Mouse (Mus musculus): ENCODE measurements around the gene Fam213a. TPM values are rescaled to one million over a fixed set of nuclear protein-coding genes. Genes with fewer than 3 reads are reported as not detected.

Gene Fam213a
- polyA plus RNA-seq, 1 experiment from 2014 or later = 80.5 TPM

DNA sequence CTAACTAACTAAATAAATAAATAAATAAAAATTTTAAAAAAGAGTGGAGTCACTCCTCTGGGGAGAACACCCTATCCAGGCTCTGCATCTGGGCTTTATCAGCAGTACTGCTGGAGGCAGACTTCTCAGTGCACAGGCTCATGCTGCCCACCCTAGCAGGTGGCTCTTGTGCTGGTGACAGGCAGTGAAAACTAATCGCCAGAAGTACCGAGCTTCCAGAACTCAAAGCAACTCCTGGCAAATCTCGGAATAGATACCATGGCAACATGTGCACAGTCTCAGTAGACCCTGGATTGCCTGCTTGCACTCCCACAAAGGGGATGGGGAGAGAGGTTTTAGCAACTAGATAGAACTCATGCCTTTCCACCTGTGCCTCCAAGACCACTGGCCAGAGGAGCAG, 6.7 kb downstream of the Fam213a start:
- DNase-seq (ENCODE audit: low spot score) = peak; percentile 72
- no peak overlapping the region for H3K9ac ChIP-seq (ENCODE audit: low read depth, low read length)
- peak; percentile 41; the same call in 1 of the 2 replicates for ATAC-seq (replicated peaks; ENCODE audit: low FRiP score, low read depth)
- H3K4me2 ChIP-seq (ENCODE audit: low read length) = no peak overlapping the region
- H3K4me3 ChIP-seq (replicated peaks; ENCODE audit: low read depth, low read length) = no peak overlapping the region
- peak overlapping the region; percentile 70; the same call in 1 of the 2 replicates for H3K27ac ChIP-seq
- H3K27me3 ChIP-seq (ENCODE audit: insufficient read depth, low read length) = no peaks in the 10 kb centered on the region
- peaks cover 16% of the 10 kb centered on the region for H3K4me1 ChIP-seq (replicated peaks; ENCODE audit: insufficient read depth, low read length)
- 0 out of 2 replicates have a peak, but pooled peaks cover under 1% of the 10 kb centered on the region for H3K36me3 ChIP-seq (ENCODE audit: insufficient read depth, low read length)
- H3K9me3 ChIP-seq (replicated peaks; ENCODE audit: low read length) = no peaks in the 10 kb centered on the region
- no peak for TF ChIP-seq CTCF (IDR thresholded peaks at IDR 0.05; ENCODE audit: low read depth)
- WGBS = 42% methylated on average over 3 of the region's 3 CpGs

DNA sequence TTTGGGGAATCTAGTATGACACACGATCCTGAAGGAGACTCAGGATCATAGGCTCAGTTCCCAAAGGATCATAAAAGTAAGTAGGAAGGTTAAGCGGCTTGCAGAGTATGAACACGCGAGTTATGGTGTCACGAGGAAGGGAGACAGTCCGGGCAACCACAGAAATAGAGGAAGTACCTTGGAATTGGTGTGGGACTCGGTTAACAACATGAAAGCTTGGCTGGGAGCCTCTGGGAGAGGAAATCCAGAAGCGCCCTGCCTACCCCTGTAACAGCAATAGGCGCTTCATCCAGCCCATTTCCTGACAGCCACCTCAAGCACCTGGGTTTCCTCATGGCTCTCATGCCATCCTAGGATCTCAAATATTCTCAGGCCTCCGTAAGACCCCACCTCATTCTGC, 7.3 kb downstream of the Fam213a start:
- TF ChIP-seq CTCF (IDR thresholded peaks at IDR 0.05; ENCODE audit: low read depth) = no peak
- ATAC-seq (replicated peaks; ENCODE audit: low FRiP score, low read depth) (no peak), DNase-seq (ENCODE audit: low spot score) (no peak)
- Histone ChIP-seq H3K4me1 (replicated peaks; ENCODE audit: insufficient read depth, low read length) (peaks cover 16% of the 10 kb centered on the region), H3K9me3 (replicated peaks; ENCODE audit: low read length) (no peaks in the 10 kb centered on the region), H3K36me3 (ENCODE audit: insufficient read depth, low read length) (0 out of 2 replicates have a peak, but pooled peaks cover 5% of the 10 kb centered on the region), H3K27me3 (ENCODE audit: insufficient read depth, low read length) (no peaks in the 10 kb centered on the region), H3K27ac (no peak overlapping the region), H3K4me2 (ENCODE audit: low read length) (no peak overlapping the region), H3K9ac (ENCODE audit: low read depth, low read length) (no peak overlapping the region), H3K4me3 (replicated peaks; ENCODE audit: low read depth, low read length) (no peak overlapping the region)
- 71% methylated on average over 10 of the region's 10 CpGs for WGBS

DNA sequence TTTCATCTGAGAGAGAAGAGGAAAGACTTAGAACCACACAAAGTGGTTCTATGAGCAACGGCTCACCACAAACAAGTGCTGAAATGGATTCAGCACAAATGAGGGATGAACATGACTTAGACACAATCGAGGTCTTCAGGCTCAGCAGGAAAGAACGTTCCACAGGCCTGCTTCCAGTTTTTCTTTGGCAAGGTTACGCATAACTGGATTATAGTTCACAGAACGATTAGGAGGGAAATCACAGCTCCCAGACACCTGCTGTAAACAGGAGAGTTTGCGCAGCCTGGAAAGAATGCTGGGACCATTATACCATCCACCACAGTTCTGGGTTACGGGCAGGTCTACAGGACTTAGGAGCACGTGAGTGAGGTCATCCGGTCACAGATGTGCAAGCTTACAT, 7.9 kb downstream of the Fam213a start:
- TF ChIP-seq CTCF (IDR thresholded peaks at IDR 0.05; ENCODE audit: low read depth) = no peak
- no peak overlapping the region for H3K4me3 ChIP-seq (replicated peaks; ENCODE audit: low read depth, low read length)
- H3K4me2 ChIP-seq (ENCODE audit: low read length) = no peak overlapping the region
- H3K9me3 ChIP-seq (replicated peaks; ENCODE audit: low read length) = no peaks in the 10 kb centered on the region
- DNase-seq (ENCODE audit: low spot score) = no peak
- no peak overlapping the region for H3K27ac ChIP-seq
- no peak overlapping the region for H3K9ac ChIP-seq (ENCODE audit: low read depth, low read length)
- ATAC-seq (replicated peaks; ENCODE audit: low FRiP score, low read depth) = no peak
- H3K4me1 ChIP-seq (replicated peaks; ENCODE audit: insufficient read depth, low read length) = peaks cover 16% of the 10 kb centered on the region
- WGBS = 71% methylated on average over 9 of the region's 9 CpGs
- 0 out of 2 replicates have a peak, but pooled peaks cover 11% of the 10 kb centered on the region for H3K36me3 ChIP-seq (ENCODE audit: insufficient read depth, low read length)
- no peaks in the 10 kb centered on the region for H3K27me3 ChIP-seq (ENCODE audit: insufficient read depth, low read length)

DNA sequence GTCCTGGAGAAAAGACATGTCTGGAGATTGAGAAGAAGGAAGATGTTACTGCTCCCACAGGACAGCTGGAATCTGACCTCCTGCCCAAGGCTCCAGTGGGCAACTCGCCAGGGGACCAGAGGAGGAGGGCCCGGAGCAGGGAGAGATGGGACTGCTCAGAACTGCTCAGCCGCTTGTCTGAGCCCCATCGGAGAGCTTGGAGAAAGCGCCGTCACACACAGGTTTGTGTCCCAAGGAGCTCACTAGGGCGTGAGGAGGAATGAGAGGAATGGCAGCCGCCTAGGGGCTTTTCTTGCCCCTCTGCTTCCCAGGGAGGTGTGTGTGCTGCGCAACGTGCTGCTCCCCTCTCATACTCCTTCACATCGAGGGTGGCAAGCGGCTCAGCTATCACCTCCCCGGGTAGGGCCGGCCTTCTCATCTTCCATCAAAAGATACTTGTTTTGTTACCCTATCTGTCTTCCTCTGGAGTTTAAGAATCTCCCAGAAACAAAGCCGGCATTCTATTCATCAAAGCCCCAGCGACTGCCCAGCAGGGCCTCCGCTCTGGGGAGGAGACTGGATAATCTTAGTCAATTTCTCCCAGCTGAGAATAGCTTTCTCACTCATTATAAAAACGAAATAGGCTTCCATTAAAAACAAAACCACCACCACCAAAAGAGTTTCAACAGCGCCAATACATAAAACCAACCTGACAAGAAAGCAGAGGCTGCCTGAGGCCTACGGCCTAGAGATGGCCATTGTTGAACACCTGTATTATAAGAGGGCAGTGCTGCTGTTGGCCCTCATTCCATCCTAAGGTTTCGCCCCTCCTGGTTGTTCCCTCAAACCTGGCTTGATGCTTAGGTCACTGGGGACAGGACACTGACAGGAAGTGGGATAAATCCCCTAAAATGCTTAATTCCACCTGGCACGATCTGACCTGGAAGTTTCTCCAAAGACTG, 9.1 kb downstream of the Fam213a start:
- H3K4me3 ChIP-seq (replicated peaks; ENCODE audit: low read depth, low read length) = no peak overlapping the region
- H3K9me3 ChIP-seq (replicated peaks; ENCODE audit: low read length) = no peaks in the 10 kb centered on the region
- H3K27ac ChIP-seq = peak overlapping the region; percentile 65
- peak overlapping the region; percentile 49; the same call in 1 of the 2 replicates for H3K9ac ChIP-seq (ENCODE audit: low read depth, low read length)
- peak overlapping the region; percentile 39 for H3K4me2 ChIP-seq (ENCODE audit: low read length)
- ATAC-seq (replicated peaks; ENCODE audit: low FRiP score, low read depth) (peak; percentile 64), DNase-seq (ENCODE audit: low spot score) (peak; percentile 81)
- WGBS = 25% methylated on average over 22 of the region's 22 CpGs
- no peaks in the 10 kb centered on the region for H3K27me3 ChIP-seq (ENCODE audit: insufficient read depth, low read length)
- TF ChIP-seq CTCF (IDR thresholded peaks at IDR 0.05; ENCODE audit: low read depth) = no peak
- peaks cover 19% of the 10 kb centered on the region for H3K4me1 ChIP-seq (replicated peaks; ENCODE audit: insufficient read depth, low read length)
- 0 out of 2 replicates have a peak, but pooled peaks cover 11% of the 10 kb centered on the region for H3K36me3 ChIP-seq (ENCODE audit: insufficient read depth, low read length)

DNA sequence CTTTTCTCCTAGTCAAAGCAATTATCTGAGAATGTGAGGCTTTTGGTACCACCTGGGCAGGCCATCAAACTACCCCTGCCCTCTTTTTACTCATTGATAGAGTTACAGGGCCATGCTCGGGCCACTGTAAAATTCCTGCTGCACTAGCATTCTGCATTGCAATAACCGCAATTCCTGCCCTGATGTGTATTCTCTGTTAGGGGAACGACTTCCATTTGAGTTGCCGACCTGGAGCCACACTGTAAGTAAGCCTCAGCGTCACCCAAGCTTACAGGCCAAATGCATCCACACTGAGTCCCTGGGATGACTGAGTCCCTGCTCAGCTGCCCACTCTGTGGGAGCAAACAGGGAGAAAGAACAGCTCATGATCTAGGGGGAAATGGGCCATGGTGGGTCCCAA, 12.0 kb downstream of the Fam213a start:
- H3K4me2 ChIP-seq (ENCODE audit: low read length) = no peak overlapping the region
- no peak overlapping the region for H3K27ac ChIP-seq
- H3K27me3 ChIP-seq (ENCODE audit: insufficient read depth, low read length) = no peaks in the 10 kb centered on the region

DNA sequence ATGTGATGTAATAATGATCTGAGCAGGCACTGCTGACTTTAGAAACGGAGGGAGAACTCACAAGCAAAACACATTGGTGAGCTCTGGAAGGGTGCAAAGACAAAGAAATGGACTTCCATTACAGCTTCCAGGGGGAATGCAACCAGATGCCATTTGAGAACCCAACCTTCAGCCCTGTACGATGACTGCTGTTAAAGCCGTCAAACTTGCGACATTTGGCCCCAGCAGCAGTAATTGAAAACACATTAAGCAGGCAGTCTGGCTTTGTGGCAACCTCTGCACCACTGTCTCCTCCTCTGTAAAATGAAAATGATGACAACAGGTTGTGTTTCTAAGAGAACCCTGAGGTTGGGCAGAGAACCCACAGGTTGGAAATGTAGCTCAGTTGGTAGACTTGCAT, 12.8 kb downstream of the Fam213a start:
- 54% methylated on average over 4 of the region's 4 CpGs for WGBS

More for the DNA sequence above, 12.0 kb downstream of the Fam213a start:
- peaks cover 10% of the 10 kb centered on the region; the same call in 1 of the 2 replicates for H3K4me1 ChIP-seq (replicated peaks; ENCODE audit: insufficient read depth, low read length)
- no peaks in the 10 kb centered on the region for H3K9me3 ChIP-seq (replicated peaks; ENCODE audit: low read length)
- no peak overlapping the region for H3K4me3 ChIP-seq (replicated peaks; ENCODE audit: low read depth, low read length)
- TF ChIP-seq CTCF (IDR thresholded peaks at IDR 0.05; ENCODE audit: low read depth) = no peak
- H3K9ac ChIP-seq (ENCODE audit: low read depth, low read length) = no peak overlapping the region
- 0 out of 2 replicates have a peak, but pooled peaks cover 20% of the 10 kb centered on the region for H3K36me3 ChIP-seq (ENCODE audit: insufficient read depth, low read length)
- 81% methylated on average over 5 of the region's 5 CpGs for WGBS
- DNase-seq (ENCODE audit: low spot score) (no peak), ATAC-seq (replicated peaks; ENCODE audit: low FRiP score, low read depth) (no peak)

More for the DNA sequence above, 12.8 kb downstream of the Fam213a start:
- no peak overlapping the region for H3K4me3 ChIP-seq (replicated peaks; ENCODE audit: low read depth, low read length)
- no peak for ATAC-seq (replicated peaks; ENCODE audit: low FRiP score, low read depth)
- no peak overlapping the region for H3K9ac ChIP-seq (ENCODE audit: low read depth, low read length)
- no peak overlapping the region for H3K4me2 ChIP-seq (ENCODE audit: low read length)
- H3K27me3 ChIP-seq (ENCODE audit: insufficient read depth, low read length) = no peaks in the 10 kb centered on the region
- no peak for DNase-seq (ENCODE audit: low spot score)
- H3K4me1 ChIP-seq (replicated peaks; ENCODE audit: insufficient read depth, low read length) = peaks cover 10% of the 10 kb centered on the region; the same call in 1 of the 2 replicates
- no peaks in the 10 kb centered on the region for H3K9me3 ChIP-seq (replicated peaks; ENCODE audit: low read length)
- no peak overlapping the region for H3K27ac ChIP-seq
- no peak for TF ChIP-seq CTCF (IDR thresholded peaks at IDR 0.05; ENCODE audit: low read depth)
- 0 out of 2 replicates have a peak, but pooled peaks cover 20% of the 10 kb centered on the region for H3K36me3 ChIP-seq (ENCODE audit: insufficient read depth, low read length)

Data from kidney, postnatal 0 days (tissue).